Mouse (Mus musculus) ES-E14 (cell line): Measurements from ENCODE around the gene Creld2.

Experiments
- CHD2 ChIP-seq: IDR thresholded peaks from 2 replicates; pipeline ENCODE4 v1.6.1; 2014; ENCODE audit warnings: mild to moderate bottlenecking, low read depth, low read length, inconsistent platforms
- ZNF384 ChIP-seq: IDR thresholded peaks from 2 replicates; pipeline ENCODE4 v1.6.1; 2012; ENCODE audit warnings: low read depth, low read length, inconsistent platforms

GRCm38 (mm10) chr15:88854969-88855830 lies 35.8 kb downstream of the Creld2 start:
- TF ChIP-seq CHD2, result no peak
- TF ChIP-seq ZNF384, result 0 out of 2 replicates have a peak, but pooled peaks have one; percentile 33
